Mouse (Mus musculus): ENCODE results near the gene Sarnp.

- TF ChIP-seq CTCF (IDR thresholded peaks at IDR 0.05; ENCODE audit: insufficient read depth, low read length) (no peak), POLR2A (IDR thresholded peaks at IDR 0.05; ENCODE audit: borderline replicate concordance, extremely low read depth, low read depth, low read length) (no peak)
Observed at GRCm38 (mm10) chr10:128896807-128897206, 79.7 kb downstream of the Sarnp start.

Data from lung, adult 2 months (tissue).